Mouse (Mus musculus) bone marrow, adult 2 months (tissue): Measurements from ENCODE around the gene Hbb-bh1.

Experiments
- CTCF ChIP-seq: fragments of 200-500 bp; IDR thresholded peaks from 2 replicates; pipeline ENCODE4 v1.5.1; 2011; ENCODE audit warnings: low read length, control low read depth; ENCODE audit not compliant: control insufficient read depth, insufficient read depth
- POLR2A ChIP-seq: fragments of 200-500 bp; IDR thresholded peaks from 2 replicates; pipeline ENCODE4 v1.6.1; 2011; ENCODE audit warnings: low read depth, mild to moderate bottlenecking, control low read depth, low read length, borderline replicate concordance; ENCODE audit not compliant: control insufficient read depth

GRCm38 (mm10) chr7:103812174-103812573, 30.8 kb downstream of the Hbb-bh1 start:
- TF ChIP-seq POLR2A, result no peak
- TF ChIP-seq CTCF, result no peak
